Mouse (Mus musculus) neural tube, embryonic 13.5 days (tissue): ENCODE measurements around the gene Abl2. TPM values are rescaled to one million over a fixed set of nuclear protein-coding genes. Genes with fewer than 3 reads are reported as not detected.

Source experiments
- ATAC-seq: fragments of 200-750 bp; cut with Nextera tagmentation; 2 replicates; pipeline ENCODE4 v1.8.0; 2017; ENCODE audit warnings: low read depth, mild to moderate bottlenecking, moderate TSS enrichment, moderate library complexity
- H3K27ac ChIP-seq: fragments of 300-500 bp; sonication (generic); replicated peaks from 2 replicates; pipeline ENCODE4 v1.5.1; 2015; ENCODE audit warnings: moderate library complexity, mild to moderate bottlenecking, inconsistent platforms
- H3K27me3 ChIP-seq: fragments of 300-500 bp; sonication (generic); 2 replicates; pipeline ENCODE4 v1.6.1; 2015; ENCODE audit warnings: mild to moderate bottlenecking, inconsistent platforms
- H3K36me3 ChIP-seq: fragments of 300-500 bp; sonication (generic); 2 replicates; pipeline ENCODE4 v1.6.1; 2015; ENCODE audit warnings: mild to moderate bottlenecking, inconsistent platforms
- H3K4me1 ChIP-seq: fragments of 300-500 bp; sonication (generic); replicated peaks from 2 replicates; pipeline ENCODE4 v1.6.1; 2015; ENCODE audit warnings: inconsistent platforms
- H3K4me2 ChIP-seq: fragments of 300-500 bp; sonication (generic); 2 replicates; pipeline ENCODE4 v1.6.1; 2015; ENCODE audit warnings: inconsistent platforms, mild to moderate bottlenecking, moderate library complexity
- H3K4me3 ChIP-seq: fragments of 300-500 bp; sonication (generic); 2 replicates; pipeline ENCODE4 v1.5.1; 2015; ENCODE audit warnings: mild to moderate bottlenecking, inconsistent platforms
- H3K9ac ChIP-seq: fragments of 300-500 bp; sonication (generic); 2 replicates; pipeline ENCODE4 v1.6.1; 2015; ENCODE audit warnings: moderate library complexity, mild to moderate bottlenecking, inconsistent platforms
- H3K9me3 ChIP-seq: fragments of 300-500 bp; sonication (generic); 2 replicates; pipeline ENCODE4 v1.6.1; 2016; ENCODE audit warnings: inconsistent platforms
- WGBS: fragments of 180-500 bp; shearing (Covaris S2); methylation state at CpG from one replicate; pipeline ENCODE4 v1.1.7; 2015; 5-methylcytosine and 5-hydroxymethylcytosine counted together
- polyA plus RNA-seq: library from polyadenylated mRNA; unstranded; fragments of >200 nt; fragmentation: Nextera tagmentation; extraction: Ambion mirVana; gene quantifications from 2 replicates; pipeline ENCODE4 v1.2.1, GENCODE M21; 2015

Gene Abl2
- polyA plus RNA-seq, 1 experiment from 2014 or later, result 5.4 TPM

DNA sequence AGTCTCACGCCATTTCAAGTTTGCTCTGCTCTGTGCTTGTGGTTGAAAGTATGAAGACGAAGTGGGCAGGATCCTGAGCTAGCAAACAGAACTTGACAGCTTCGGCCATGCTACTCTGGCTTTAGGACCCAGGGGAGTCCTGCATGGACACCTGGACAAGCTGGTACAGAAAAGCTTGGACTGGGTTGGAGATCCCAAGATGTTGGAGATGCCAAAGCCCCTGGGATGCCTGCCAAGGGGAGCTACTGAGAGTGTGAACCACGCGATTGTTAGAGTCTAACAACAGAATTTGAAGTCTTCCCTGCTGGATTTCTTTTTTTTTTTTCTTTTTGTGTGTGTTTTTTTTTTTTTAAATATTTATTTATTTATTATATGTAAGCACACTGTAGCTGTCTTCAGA, 118.0 kb downstream of the Abl2 start:
- ATAC-seq, result no peak
- 86% methylated on average over 5 of the region's 5 CpGs for WGBS
- Histone ChIP-seq H3K9me3 (no peaks in the 10 kb centered on the region), H3K4me2 (no peak overlapping the region), H3K4me3 (no peak overlapping the region), H3K36me3 (peaks cover 26% of the 10 kb centered on the region), H3K27me3 (peaks cover 11% of the 10 kb centered on the region), H3K27ac (no peak overlapping the region), H3K4me1 (peaks cover 21% of the 10 kb centered on the region), H3K9ac (no peak overlapping the region)

GRCm38 (mm10) chr1:156677230-156677629, 118.6 kb downstream of the Abl2 start:
- no peak for ATAC-seq
- H3K27me3 ChIP-seq, result peaks cover 11% of the 10 kb centered on the region
- H3K4me2 ChIP-seq, result no peak overlapping the region
- H3K4me1 ChIP-seq, result peaks cover 21% of the 10 kb centered on the region
- H3K36me3 ChIP-seq, result peaks cover 26% of the 10 kb centered on the region
- no peak overlapping the region for H3K27ac ChIP-seq
- WGBS, result 85% methylated on average over 3 of the region's 3 CpGs
- no peaks in the 10 kb centered on the region for H3K9me3 ChIP-seq
- H3K9ac ChIP-seq, result no peak overlapping the region
- H3K4me3 ChIP-seq, result no peak overlapping the region

DNA sequence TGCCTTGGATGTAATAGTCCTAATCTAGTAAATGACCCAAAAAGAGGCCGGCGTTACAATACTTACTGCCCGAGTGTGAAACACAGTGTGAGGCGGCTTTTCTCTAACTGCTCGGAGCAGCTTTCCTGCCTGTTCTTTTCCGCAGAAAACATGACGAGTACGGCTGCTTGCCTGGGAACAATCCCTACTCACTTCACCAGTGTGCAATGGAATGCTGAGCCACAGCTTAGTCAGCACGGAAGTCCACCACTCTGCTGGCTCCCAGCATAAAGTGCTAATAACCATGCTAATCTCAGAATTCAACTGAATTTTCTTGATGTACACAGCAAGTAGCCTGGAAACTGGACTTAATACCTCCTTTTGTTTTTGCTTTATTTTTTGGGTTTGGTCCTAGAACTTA, 121.0 kb downstream of the Abl2 start:
- ATAC-seq, result no peak
- no peak overlapping the region for H3K4me3 ChIP-seq
- WGBS, result 77% methylated on average over 9 of the region's 9 CpGs

GRCm38 (mm10) chr1:156686025-156686661, 127.6 kb downstream of the Abl2 start:
- H3K4me1 ChIP-seq, result no peaks in the 10 kb centered on the region
- no peak for ATAC-seq
- H3K36me3 ChIP-seq, result peaks cover 73% of the 10 kb centered on the region
- H3K27ac ChIP-seq, result no peak overlapping the region
- H3K4me3 ChIP-seq, result no peak overlapping the region
- H3K4me2 ChIP-seq, result no peak overlapping the region
- no peaks in the 10 kb centered on the region for H3K27me3 ChIP-seq
- no peaks in the 10 kb centered on the region for H3K9me3 ChIP-seq
- 79% methylated on average over 7 of the region's 7 CpGs for WGBS
- no peak overlapping the region for H3K9ac ChIP-seq

More for the DNA sequence above, 121.0 kb downstream of the Abl2 start:
- no peak overlapping the region for H3K27ac ChIP-seq
- H3K27me3 ChIP-seq, result 0 out of 2 replicates have a peak, but pooled peaks cover 4% of the 10 kb centered on the region
- no peaks in the 10 kb centered on the region for H3K9me3 ChIP-seq
- peaks cover under 1% of the 10 kb centered on the region; the same call in 1 of the 2 replicates for H3K4me1 ChIP-seq
- peaks cover 40% of the 10 kb centered on the region for H3K36me3 ChIP-seq
- no peak overlapping the region for H3K4me2 ChIP-seq
- no peak overlapping the region for H3K9ac ChIP-seq

Other genes with a start within 250 kb of the Abl2 start
- gene Nphs2, start 248.1 kb upstream of the Abl2 start, polyA plus RNA-seq, result 0.06 TPM in 1 of 2 replicates, not detected in the other
- 638 and 804 TPM in 2 replicates for gene Gm2000, start 192.7 kb upstream of the Abl2 start, polyA plus RNA-seq
- 0.27 TPM in 1 of 2 replicates, not detected in the other for gene Axdnd1, start 137.6 kb upstream of the Abl2 start, polyA plus RNA-seq
- 10.3 and 15.2 TPM in 2 replicates for gene Soat1, start 84.5 kb upstream of the Abl2 start, polyA plus RNA-seq
- 0.63 and 0.68 TPM in 2 replicates for gene Gm10031, start 34.8 kb upstream of the Abl2 start, polyA plus RNA-seq
- gene Tor3a, start 115.6 kb downstream of the Abl2 start, polyA plus RNA-seq, result 2.4 and 3.2 TPM in 2 replicates
- 27.6 and 28.2 TPM in 2 replicates for gene Fam20b, start 160.3 kb downstream of the Abl2 start, polyA plus RNA-seq